Mouse (Mus musculus) thymus, postnatal 36 days (tissue): ENCODE measurements around the gene Gsta1.
"Not testable (repeated sequence)": the region's sequence is repeated elsewhere in the genome, so short reads cannot be mapped to it uniquely, and the experiment has no call there.

Source experiments
- DNase-seq, 2 experiments: peaks; one replicate each; pipeline ENCODE4 v3.0.0; 2022; ENCODE audit warnings: mixed read lengths in 2 of 2

Gsta1 gene

GRCm38 (mm10) chr9:78230461-78230860, at the start of gene Gsta1:
Gene Gsta1, plus strand, starts transcription at chr9:78230656.
- not testable (repeated sequence) for DNase-seq

- not testable (repeated sequence) for DNase-seq
These were observed 48.0 kb upstream of the Gsta1 start, which contains the start of gene Gsta4 for GRCm38 (mm10) chr9:78182474-78182873. Gene Gsta4, plus strand, starts transcription at chr9:78182774.

DNA sequence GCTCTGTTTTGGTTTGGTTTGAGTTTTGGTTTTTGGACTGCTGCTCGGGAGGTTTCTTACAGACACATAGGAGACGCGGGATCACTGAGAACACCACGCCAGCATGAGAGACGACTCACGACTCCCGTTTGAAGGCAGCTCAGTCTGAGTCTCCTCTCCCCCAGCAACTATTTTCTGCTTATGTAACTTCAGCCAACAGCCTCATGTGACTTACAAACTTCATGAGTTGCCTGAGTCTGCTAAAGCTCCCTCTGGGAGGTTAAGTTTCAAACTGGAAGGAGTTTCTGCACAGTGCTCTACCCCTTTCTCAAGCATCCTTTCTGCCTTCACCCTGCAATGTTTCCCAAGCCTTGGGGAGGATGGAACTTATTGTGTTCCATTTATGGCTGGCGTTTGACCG, 44.8 kb upstream of the Gsta1 start:
- DNase-seq = no peak

GRCm38 (mm10) chr9:78188910-78189309, 41.5 kb upstream of the Gsta1 start:
- no peak for DNase-seq

GRCm38 (mm10) chr9:78190651-78191634, 39.5 kb upstream of the Gsta1 start:
- DNase-seq = no peak

GRCm38 (mm10) chr9:78191736-78192135, 38.7 kb upstream of the Gsta1 start:
- peak; percentile 71 to 76 for DNase-seq

DNA sequence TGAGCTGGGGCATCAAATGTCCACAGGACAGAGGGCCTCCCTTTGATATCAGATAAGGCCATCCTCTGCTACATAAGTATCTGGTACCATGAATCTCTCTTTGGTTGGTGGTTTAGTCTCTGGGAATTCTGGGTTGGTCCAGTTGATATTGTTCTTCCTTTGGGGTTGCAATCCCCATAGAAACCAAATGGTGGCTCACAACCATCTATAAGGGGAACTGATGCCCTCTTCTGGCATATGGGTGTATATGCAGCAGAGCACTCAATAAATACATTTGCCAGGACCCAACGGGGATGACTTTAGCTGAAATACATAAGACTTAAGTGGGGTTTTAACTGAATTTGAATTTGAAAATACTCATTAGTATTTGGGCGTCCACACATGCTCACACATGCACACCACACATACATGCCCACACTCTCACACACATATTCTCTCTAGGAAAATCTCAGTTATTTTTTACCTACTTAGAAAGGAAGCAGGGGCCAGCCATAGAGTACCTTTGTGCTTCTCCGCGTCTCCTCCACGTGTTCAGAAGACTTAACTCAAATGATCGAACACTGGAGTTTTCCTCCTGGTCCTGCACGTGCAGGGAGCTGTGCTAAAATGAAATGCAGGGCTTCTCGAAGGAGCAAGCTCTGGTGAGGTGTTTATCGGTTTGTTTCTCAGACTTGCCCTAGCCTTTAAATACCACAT, 36.4 kb upstream of the Gsta1 start:
- peak; percentile 17 to 34 for DNase-seq

- no peak for DNase-seq
These were observed 35.4 kb upstream of the Gsta1 start for GRCm38 (mm10) chr9:78195034-78195433.

GRCm38 (mm10) chr9:78197801-78198200, 32.7 kb upstream of the Gsta1 start:
- no peak for DNase-seq

GRCm38 (mm10) chr9:78204194-78204593, 26.3 kb upstream of the Gsta1 start:
- no peak for DNase-seq

- DNase-seq = no peak
These were observed 21.5 kb upstream of the Gsta1 start for GRCm38 (mm10) chr9:78208956-78209355.

DNA sequence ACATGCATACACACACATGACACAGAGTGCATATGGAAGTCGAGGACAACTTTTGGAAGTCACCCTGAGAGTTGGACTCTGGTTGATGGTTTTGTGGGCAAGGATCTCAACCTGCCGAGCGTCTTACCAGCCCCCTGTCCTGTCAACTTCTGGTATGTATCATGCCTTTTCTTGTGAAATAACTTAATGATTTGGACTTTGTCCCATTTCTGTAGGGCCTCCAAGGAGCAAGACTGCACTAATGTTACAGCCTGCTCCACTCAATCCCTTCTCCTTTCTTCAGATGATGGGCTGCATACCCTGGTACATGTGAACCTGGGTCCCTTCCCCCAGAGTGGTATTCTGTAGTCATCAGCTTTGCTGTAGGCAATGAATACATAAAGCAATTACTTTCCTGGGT, 20.4 kb upstream of the Gsta1 start:
- DNase-seq = no peak

DNA sequence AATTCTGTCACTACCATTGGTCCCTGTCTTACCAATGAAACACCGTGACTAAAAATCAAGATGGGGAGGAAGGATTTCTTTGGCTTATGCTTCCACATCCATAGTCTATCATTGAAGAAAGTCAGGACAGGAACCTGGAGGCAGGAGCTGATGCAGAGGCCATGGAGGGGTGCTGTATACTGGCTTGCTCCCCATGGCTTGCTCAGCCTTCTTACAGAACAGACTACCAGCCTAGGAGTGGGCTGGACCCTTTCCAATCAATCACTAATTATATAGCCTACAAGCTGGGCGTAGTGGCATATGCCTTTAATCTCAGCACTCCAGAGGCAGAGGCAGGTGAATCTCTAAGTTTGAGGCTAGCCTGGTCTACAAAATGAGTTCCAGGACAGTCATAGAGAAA, 19.6 kb upstream of the Gsta1 start:
- DNase-seq = no peak

- no peak for DNase-seq
These were observed 18.9 kb upstream of the Gsta1 start for GRCm38 (mm10) chr9:78211521-78211920.

- DNase-seq = no peak
These were observed 18.0 kb upstream of the Gsta1 start for GRCm38 (mm10) chr9:78212341-78213049.

GRCm38 (mm10) chr9:78217074-78217473, 13.4 kb upstream of the Gsta1 start:
- no peak for DNase-seq

- DNase-seq = no peak
These were observed 7.8 kb upstream of the Gsta1 start for GRCm38 (mm10) chr9:78222616-78223015.

DNA sequence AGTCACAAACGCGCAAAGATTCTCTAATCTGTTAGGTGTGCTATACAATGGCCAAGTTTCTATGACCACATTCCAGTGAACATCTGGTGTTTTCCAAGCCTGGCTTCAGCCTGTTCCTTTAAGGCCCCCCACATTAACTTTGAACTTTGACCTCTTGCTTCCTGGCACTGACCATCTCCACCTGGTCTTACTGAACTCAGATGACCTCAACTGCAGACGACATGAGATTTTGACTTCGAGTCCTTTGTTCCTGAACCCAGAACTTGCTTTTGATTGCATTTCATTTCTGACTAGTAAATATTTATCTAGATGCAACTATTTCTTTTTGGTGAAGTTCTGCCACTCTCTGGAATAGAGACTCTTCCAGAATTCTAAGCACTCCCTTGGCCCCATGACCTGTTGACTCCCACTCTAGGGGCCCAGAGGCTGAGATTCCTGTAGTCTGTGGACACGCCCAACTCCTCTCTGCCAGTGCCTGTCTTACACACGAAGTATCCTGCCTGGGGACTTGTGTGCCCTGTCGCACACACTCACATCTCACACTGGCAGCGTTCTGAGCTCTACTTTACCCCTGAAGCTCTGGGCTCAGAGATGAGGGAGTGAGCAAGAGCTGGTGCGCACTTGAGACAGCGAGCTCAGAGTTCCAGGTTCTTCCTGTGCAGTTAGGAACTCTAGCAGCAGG, 7.1 kb upstream of the Gsta1 start:
- DNase-seq = no peak

DNA sequence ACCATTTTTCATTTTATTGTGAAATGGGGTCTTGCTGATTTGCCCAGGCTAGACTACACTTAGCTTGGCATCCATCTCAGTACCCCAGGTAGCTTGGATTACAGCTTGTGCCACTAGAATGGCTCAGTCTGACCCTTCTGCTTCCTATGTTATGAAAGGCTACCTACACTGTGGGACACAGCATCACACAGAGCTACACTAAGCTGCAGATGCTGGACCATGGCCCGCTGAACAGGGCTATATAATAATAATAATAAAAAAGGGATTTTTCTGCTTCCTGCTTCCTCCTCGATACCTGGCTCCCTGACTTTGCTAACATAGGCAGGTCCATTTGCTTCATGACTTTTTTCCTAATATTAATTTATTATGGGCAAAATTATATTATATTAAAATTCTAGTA, 6.0 kb upstream of the Gsta1 start:
- DNase-seq = no peak

GRCm38 (mm10) chr9:78225304-78225703, 5.2 kb upstream of the Gsta1 start:
- no peak for DNase-seq

DNA sequence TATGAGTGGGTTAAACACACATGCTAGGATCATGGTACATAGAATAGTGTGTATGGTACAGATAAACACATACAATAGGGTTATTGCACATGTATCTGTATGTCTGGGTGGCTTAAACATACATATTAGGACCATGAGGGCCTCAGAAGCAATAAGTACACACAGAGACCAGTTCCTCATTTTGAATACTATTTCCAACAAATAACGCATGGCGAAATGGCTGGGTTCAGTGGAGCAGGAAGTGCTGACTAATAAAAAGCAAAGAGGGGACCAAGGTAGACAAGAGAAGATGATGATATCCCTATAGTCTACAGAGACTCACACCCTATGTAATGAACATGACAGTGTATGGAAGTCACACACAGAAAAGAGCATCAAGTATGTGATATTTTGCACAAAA, 2.3 kb upstream of the Gsta1 start:
- DNase-seq = no peak

DNA sequence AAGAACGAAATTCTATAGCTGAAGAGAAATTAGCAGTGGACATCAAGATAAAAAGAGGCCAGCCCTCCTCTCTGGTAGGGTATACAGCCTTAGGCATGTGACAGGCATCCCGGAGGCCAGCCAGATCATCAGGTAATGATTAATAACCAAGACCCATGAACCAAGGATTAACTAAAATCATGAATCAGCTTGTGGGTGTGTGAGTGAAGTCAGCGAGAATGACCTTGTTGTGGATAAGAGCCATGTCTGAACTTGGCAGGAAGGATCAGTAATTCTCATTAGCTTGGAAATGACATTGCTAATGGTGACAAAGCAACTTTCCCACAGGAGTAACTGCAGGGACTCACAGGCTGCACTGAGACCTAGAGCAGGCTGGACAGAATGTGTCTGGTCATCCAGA, 798 bp upstream of the Gsta1 start:
- not testable (repeated sequence) for DNase-seq
